Mouse (Mus musculus): ENCODE results near the gene Pramel5. TPM values are rescaled to one million over a fixed set of nuclear protein-coding genes. Genes with fewer than 3 reads are reported as not detected.
"Not testable (repeated sequence)": the region's sequence is repeated elsewhere in the genome, so short reads cannot be mapped to it uniquely, and the experiment has no call there.

The Pramel5 gene
- not detected in 2 replicates for polyA plus RNA-seq (2012; rRNA removed)

DNA sequence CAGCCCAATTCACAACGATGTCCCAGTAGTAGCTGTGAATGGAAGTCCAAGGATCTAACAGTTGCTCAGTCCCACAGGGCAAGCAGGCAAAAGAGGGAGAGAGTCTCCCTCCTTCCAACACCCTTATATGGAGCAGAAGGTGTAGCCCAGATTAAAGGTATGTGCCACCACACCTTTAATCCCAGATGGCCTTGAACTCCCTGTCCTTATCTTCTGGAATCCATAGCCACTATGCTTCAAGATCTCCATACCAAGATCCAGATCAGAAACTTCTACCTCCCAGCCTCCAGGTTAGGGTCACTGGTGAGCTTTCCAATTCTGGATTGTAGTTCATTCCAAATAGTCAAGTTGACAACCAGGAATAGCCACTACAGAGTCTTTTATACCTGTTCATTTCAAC is at the start of gene Pramel5:
Pramel5 (minus strand) TSS at position 101 of the 400 bp plus-strand sequence.
- DNase-seq; H3K27me3 ChIP-seq (ENCODE audit: control insufficient read depth, insufficient read depth, low read length); H3K4me1 ChIP-seq (ENCODE audit: control insufficient read depth, insufficient read depth, low read length); H3K27ac ChIP-seq (ENCODE audit: insufficient read depth, low read length); H3K4me3 ChIP-seq (replicated peaks; ENCODE audit: insufficient read depth, low read depth, low read length): not testable (repeated sequence)
- 79% methylated on average over 1 of the region's 1 CpGs for WGBS

DNA sequence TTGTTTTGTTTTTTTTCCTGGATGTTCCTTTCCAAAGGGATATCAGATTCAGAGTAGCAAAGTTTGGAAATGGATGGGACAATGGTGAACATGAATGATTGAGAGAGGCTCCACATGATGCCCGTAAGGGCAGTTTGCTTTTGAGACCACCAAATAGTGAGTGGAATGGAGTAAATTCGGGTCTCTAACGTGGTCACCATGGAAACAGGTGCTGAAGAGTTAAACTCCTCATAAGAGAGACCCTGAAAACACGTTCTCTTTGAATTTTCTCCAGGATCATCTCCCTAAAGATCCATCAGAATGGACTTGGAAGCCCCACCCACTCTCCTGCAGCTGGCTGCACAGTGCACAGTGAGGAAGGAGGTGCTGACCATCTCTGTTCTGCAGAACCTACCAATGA is 49.7 kb upstream of the Pramel5 start, which contains the start of gene Gm13128:
Gm13128 (plus strand) TSS at position 301 of the 400 bp plus-strand sequence.
- H3K4me1 ChIP-seq (ENCODE audit: control insufficient read depth, insufficient read depth, low read length); H3K4me3 ChIP-seq (replicated peaks; ENCODE audit: insufficient read depth, low read depth, low read length); DNase-seq; H3K27ac ChIP-seq (ENCODE audit: insufficient read depth, low read length); H3K27me3 ChIP-seq (ENCODE audit: control insufficient read depth, insufficient read depth, low read length): not testable (repeated sequence)
- 46% methylated on average over 4 of the region's 4 CpGs for WGBS

DNA sequence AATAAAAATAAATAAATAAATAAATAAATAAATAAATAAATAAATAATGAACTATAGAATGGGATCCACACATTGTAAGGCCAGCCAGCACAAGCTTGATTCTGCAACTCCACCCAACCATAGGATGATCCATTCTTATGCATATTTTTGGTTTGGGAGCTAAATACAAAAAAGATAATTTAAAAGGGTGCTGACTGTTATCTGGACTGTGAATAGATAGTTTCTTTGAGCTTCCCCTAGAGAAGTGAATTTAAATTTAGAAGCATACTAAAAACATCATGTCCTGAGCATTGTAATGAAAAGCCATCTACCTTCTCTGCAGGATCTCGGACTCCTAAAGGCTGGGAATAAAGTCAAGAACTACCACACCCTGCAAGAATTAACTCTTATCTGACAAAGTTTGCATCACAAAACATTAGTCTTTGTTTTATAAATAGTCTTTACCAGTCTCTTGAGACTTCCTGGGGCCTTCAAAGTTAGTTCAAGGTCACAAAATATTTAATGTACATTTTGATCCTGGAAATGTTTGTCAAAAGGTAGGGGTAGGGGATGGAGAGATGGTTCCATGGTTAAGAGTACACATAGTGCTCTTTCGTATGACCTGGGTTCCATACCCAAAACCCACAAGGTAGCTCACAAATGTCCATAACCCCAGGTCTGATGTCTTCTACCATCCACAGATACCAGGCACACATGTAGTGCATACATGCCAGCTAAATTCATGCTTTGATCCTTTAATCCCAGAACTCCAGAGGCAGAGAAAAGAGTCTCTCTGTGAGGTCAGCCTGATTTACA is 32.6 kb upstream of the Pramel5 start:
- H3K4me1 ChIP-seq (ENCODE audit: control insufficient read depth, insufficient read depth, low read length); H3K27me3 ChIP-seq (ENCODE audit: control insufficient read depth, insufficient read depth, low read length); H3K4me3 ChIP-seq (replicated peaks; ENCODE audit: insufficient read depth, low read depth, low read length); DNase-seq; H3K27ac ChIP-seq (ENCODE audit: insufficient read depth, low read length): not testable (repeated sequence)
- 53% methylated on average over 2 of the region's 2 CpGs for WGBS

DNA sequence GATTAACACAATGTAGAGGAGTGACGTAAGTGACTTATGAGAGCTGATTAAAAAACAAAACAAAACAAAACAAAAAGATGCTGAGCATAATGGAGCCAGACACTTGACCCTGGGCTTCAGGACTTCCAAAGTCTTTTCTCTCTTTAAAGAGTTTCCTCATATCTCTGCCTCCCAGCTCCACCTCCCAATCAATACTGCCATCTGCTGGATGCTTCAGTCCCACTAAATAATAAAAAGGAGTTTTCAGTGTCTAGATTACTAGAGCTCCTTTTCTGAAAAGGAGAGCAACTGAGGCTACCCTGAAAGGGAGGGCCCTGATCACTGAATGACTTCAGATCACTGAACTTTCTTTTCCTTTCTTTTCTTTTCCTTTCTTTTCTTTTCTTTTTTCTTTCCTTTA is 19.1 kb upstream of the Pramel5 start:
- H3K27ac ChIP-seq (ENCODE audit: insufficient read depth, low read length); H3K4me3 ChIP-seq (replicated peaks; ENCODE audit: insufficient read depth, low read depth, low read length); H3K4me1 ChIP-seq (ENCODE audit: control insufficient read depth, insufficient read depth, low read length); H3K27me3 ChIP-seq (ENCODE audit: control insufficient read depth, insufficient read depth, low read length); DNase-seq: not testable (repeated sequence)
- 47% methylated on average over 1 of the region's 1 CpGs for WGBS

DNA sequence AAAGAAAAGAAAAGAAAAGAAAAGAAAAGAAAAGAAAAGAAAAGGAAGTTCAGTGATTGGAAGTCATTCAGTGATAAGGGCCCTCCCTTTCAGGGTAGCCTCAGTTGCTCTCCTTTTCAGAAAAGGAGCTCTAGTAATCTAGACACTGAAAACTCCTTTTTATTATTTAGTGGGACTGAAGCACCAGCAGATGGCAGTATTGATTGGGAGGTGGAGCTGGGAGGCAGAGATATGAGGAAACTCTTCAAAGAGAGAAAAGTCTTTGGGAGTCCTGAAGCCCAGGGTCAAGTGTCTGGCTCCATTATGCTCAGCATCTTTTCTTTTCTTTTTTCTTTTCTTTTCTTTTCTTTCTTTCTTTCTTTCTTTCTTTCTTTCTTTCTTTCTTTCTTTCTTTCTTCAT is 25.5 kb downstream of the Pramel5 start:
- H3K4me1 ChIP-seq (ENCODE audit: control insufficient read depth, insufficient read depth, low read length); DNase-seq: not testable (repeated sequence)

More for the DNA sequence above, 25.5 kb downstream of the Pramel5 start:
- H3K27me3 ChIP-seq (ENCODE audit: control insufficient read depth, insufficient read depth, low read length); H3K4me3 ChIP-seq (replicated peaks; ENCODE audit: insufficient read depth, low read depth, low read length); H3K27ac ChIP-seq (ENCODE audit: insufficient read depth, low read length): not testable (repeated sequence)

Other genes with a start within 250 kb of the Pramel5 start
- gene Pramel4, start 221.4 kb downstream of the Pramel5 start, polyA plus RNA-seq (2012; rRNA removed): not detected in 2 replicates
- gene Gm13102, start 174.0 kb downstream of the Pramel5 start, polyA plus RNA-seq (2012; rRNA removed): not detected in 2 replicates
- gene Oog3, start 117.8 kb downstream of the Pramel5 start, polyA plus RNA-seq (2012; rRNA removed): not detected in 2 replicates
- gene Oog2, start 89.8 kb downstream of the Pramel5 start, polyA plus RNA-seq (2012; rRNA removed): not detected in 2 replicates
- not detected in 2 replicates for gene C87977, start 67.2 kb downstream of the Pramel5 start, polyA plus RNA-seq (2012; rRNA removed)
- gene Gm13128, start 49.8 kb upstream of the Pramel5 start, polyA plus RNA-seq (2012; rRNA removed): not detected in 2 replicates
- not detected in 2 replicates for gene Gm13119, start 77.5 kb upstream of the Pramel5 start, polyA plus RNA-seq (2012; rRNA removed)
- gene Pramef20, start 97.4 kb upstream of the Pramel5 start, polyA plus RNA-seq (2012; rRNA removed): not detected in 2 replicates
- not detected in 2 replicates for gene Pramef12, start 128.0 kb upstream of the Pramel5 start, polyA plus RNA-seq (2012; rRNA removed)
- gene 1700012P22Rik, start 158.3 kb upstream of the Pramel5 start, polyA plus RNA-seq (2012; rRNA removed): not detected in 2 replicates
- gene Gm9944, start 172.8 kb upstream of the Pramel5 start, polyA plus RNA-seq (2012; rRNA removed): not detected in 2 replicates
- not detected in 2 replicates for gene Aadacl3, start 183.3 kb upstream of the Pramel5 start, polyA plus RNA-seq (2012; rRNA removed)
- not detected in 2 replicates for gene 9430007A20Rik, start 239.3 kb upstream of the Pramel5 start, polyA plus RNA-seq (2012; rRNA removed)

Measured in cerebellum, adult 2 months (tissue).